Mouse (Mus musculus): ENCODE measurements around the gene Kif1bp.

Kif1bp gene

DNA sequence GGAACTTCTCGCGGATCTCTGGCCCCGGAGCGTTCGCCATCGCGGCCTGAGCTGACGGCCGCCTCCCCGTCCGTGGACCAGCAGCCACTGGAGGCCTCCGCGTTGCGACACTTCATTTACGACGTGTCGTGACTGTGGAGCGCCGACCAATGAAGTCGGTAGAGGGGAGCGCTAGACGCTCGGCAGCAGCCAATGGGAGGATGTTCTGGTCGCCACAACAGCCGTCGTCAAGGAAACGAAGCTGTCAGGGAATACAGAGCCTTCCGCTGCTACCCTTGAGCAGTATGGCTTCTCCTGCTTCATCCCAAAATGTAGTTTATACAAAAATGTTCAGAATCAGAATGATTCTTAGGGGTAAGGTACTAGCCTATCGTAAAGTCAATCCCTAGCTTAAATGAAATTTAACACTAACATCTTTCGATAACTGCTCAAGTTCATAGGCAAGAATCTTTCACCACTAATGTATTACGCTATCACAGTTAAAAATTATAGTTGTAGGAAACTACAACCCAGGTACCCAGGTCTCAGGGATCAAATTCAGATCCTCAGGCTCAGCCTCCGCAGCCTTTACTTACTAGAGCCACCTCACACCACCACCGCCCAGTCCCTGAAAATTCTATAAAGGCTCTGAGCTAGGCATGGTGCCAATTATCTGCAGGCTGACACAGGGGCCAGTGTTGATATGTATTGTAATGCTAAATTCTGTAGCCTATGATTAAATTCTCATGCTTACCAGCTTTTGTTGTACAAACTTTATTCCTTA is at the start of gene Kif1bp:
Gene Kif1bp, minus strand, starts transcription at position 120 of the 763 bp plus-strand sequence.
- WGBS, result 3% methylated on average over 33 of the region's 33 CpGs

- WGBS, result 92% methylated on average over 3 of the region's 3 CpGs
These were observed 25.9 kb upstream of the Kif1bp start for GRCm38 (mm10) chr10:62604161-62604560.

- 88% methylated on average over 12 of the region's 12 CpGs for WGBS
These were observed 25.2 kb upstream of the Kif1bp start for GRCm38 (mm10) chr10:62603233-62604030.

GRCm38 (mm10) chr10:62602177-62603040 is 24.2 kb upstream of the Kif1bp start, which contains the start of gene Ddx21:
Gene Ddx21 (minus strand): TSS chr10:62602281.
- WGBS, result 3% methylated on average over 53 of the region's 53 CpGs

DNA sequence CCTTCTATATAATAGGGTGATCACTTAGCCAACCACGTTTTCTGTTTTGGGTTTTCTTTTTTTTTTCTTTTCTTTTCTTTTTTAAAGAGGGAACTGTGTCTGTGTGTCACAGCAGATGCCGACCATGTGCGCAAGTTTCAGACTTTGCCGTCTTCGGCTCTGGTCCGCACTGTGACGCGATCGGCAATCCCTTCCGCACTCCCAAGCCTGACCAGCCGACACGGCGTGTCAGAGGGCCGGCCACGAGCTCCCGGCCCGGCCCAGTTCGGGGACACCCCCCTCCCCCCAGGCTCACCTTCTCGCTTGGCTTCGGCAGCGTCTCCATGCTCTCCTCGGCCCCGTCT is 23.5 kb upstream of the Kif1bp start:
- 1% methylated on average over 23 of the region's 23 CpGs for WGBS

GRCm38 (mm10) chr10:62601053-62601791 is 23.0 kb upstream of the Kif1bp start:
- WGBS, result 11% methylated on average over 20 of the region's 20 CpGs

GRCm38 (mm10) chr10:62600056-62600455 is 21.8 kb upstream of the Kif1bp start:
- WGBS, result 83% methylated on average over 6 of the region's 6 CpGs

GRCm38 (mm10) chr10:62599311-62599710 is 21.1 kb upstream of the Kif1bp start:
- 96% methylated on average over 3 of the region's 3 CpGs for WGBS

GRCm38 (mm10) chr10:62592496-62592895 is 14.2 kb upstream of the Kif1bp start:
- WGBS, result 55% methylated on average over 7 of the region's 7 CpGs

- WGBS, result 7% methylated on average over 6 of the region's 6 CpGs
These were observed 11.9 kb upstream of the Kif1bp start for GRCm38 (mm10) chr10:62590200-62590599.

DNA sequence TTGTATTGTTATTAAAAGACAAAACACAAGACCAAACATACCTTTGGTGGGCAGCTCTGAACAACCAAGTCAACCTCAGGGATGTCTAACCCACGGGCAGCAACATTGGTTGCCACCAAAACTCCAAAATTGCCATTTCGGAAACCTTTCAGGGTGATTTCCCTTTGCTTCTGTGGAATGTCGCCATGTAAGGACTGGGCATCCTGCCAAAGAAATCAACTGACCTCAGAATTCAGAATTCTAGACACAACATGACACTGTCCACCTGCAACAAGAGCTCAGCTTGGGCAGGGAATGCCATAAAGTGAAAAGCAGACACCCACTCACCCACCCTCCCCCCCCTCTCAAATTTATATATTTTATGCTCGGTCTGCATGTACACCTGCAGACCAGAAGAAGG is 10.4 kb upstream of the Kif1bp start:
- WGBS, result 56% methylated on average over 4 of the region's 4 CpGs

- 95% methylated on average over 1 of the region's 1 CpGs for WGBS
These were observed 5.0 kb upstream of the Kif1bp start for GRCm38 (mm10) chr10:62583245-62583644.

DNA sequence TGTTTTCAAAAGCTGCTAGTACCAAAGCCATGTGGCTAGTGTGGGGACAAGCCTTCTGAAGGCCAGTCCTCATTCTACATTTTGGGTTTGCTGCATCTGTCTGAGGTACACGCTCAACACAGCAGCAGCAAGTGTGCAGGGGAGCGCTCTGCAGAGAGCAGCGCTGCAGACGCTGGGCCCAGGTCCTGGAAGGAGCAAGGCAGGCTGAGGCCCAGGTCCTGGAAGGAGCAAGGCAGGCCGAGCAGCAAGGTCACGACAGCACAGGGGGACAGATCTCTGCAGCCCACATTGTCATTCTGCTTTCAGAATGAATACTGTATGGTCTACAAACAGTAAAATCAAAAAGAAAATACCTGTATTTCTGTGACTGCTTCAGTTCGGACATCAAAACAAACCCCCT is 4.4 kb upstream of the Kif1bp start:
- WGBS, result 75% methylated on average over 7 of the region's 7 CpGs

DNA sequence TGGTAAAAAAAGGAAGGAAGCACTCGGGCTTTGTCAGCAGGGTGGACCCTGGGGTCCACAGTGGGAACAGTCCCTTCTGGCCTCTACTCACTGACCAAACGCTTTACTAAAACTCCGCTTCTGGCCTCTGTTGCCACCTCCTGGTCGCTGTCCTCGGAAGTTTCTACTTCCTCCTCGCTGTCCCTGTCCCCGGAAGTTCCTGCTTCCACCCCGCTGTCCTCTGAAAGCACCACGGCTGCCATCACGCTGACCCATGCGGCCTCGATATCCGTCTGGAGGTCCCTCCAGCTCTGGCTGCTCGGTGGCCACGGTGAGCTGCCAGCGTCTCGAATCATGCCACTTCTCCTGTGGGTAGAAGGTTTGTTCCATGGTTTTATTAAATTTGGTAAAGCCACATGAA is 4.0 kb upstream of the Kif1bp start:
- 86% methylated on average over 17 of the region's 17 CpGs for WGBS

DNA sequence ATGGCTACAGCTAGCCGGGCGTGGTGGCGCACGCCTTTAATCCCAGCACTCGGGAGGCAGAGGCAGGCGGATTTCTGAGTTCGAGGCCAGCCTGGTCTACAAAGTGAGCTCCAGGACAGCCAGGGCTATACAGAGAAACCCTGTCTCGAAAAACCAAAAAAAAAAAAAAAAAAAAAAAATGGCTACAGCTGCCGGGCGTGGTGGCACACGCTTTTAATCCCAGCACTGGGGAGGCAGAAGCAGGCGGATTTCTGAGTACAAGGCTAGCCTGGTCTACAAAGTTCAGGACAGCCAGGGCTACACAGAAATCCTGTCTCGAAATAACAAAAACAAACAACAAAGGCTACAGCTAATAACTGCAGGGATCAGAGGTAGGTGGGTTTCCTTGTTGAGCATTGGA is 872 bp upstream of the Kif1bp start:
- whole genome bisulfite sequencing, result 73% methylated on average over 12 of the region's 13 CpGs

DNA sequence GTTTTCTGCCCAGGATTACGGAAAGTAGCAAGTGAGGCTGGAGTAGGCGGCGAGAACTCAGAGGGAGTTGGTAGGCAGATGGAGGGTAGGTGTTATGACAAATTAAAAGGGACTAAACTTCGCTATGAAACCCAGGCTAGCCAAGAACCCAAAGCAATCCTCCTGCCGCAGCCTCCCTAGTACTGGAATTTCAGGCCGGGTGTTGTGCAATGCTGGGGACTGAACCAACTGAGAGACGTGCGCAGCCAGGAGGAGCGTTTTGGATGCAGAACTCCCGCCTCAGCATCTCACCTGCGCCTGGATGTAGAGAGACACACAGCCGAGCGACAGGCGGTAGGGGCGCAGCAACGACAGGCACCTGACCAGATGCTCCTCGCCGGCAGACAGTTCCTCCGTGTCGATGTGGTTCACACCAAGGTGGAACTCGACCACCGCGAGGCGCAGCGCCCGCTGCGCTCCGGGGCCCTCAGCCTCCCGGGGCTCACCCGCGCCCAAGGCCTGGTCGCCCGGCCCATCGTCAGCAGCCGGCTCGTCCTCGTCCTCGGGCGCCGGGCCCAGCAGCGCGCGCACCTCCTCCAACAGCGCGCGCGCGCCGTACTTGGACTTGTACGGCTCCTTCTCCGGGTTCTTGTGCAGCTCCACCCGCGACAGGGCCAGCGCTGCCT is 452 bp downstream of the Kif1bp start:
- under 1% methylated on average over 54 of the region's 54 CpGs for WGBS

- 84% methylated on average over 13 of the region's 13 CpGs for WGBS
These were observed 3.3 kb downstream of the Kif1bp start for GRCm38 (mm10) chr10:62575001-62575400.

DNA sequence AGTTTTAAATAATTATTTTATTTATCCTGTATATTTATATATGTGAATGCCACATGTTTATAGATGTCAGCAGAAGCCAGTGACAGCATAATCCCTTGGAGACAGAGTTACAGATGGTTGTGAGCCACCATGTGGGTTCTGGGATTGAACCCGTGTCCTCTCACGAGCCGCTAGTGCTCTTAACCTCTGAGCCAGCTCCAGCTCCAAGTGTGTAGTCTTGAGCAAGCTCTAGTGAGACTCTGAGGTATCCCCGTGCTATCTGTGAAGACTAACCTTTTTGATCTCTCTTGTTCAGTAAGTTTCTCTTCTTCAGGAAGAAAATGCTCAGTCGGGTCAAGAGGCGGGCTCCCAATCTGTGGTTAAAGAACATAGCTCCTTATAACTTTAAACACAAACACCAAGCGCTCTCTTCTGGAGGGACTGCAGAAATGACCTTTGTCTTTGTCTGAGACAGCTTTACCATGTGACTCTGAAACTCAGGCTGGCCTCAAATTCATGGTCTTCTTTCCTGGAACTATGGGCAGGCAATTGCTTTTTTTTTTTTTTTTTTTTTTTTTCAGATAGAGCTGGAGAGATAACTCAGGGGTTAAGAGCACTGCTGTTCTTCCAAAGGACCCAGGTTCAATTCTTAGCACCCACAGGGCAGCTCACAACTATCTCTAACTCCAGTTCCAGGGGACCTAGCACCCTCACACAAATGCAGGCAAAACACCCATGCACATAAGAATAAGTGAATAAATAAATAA is 8.0 kb downstream of the Kif1bp start:
- WGBS, result 93% methylated on average over 7 of the region's 7 CpGs

DNA sequence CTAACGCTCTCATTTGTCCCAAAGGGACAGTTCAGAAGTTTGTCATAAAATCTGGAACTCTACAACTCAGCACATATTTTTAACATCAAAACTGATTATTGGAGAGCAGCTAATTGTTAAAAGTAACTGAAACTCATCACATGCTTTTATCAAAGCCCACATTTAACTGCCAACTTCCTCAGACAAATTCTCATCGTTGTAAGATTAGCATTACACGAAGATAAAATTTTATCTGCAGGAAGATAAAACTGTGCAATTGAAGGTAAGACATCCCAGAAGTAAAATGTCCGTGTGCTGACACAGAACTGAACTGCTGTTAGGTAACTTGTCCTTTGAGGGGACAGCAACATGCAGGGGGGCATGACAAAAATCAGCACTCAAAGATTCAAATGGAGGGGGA is 9.4 kb downstream of the Kif1bp start:
- 82% methylated on average over 4 of the region's 4 CpGs for WGBS

DNA sequence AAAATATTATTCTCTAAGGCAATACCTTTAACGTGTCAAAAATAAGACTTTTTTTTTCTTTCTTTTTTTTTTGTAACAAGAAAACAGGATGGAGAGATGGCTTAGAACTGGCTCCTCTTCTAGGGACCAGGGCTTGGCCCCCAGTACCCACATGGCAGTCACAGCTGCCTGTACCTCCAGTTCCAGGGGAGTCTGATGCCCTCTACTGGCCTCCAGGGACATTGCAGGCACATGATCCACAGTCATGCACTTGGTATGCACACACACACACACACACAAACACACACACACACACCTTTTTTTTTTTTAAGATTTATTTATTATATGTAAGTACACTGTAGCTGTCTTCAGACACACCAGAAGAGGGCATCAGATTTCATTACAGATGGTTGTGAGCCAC is 20.5 kb downstream of the Kif1bp start:
- 83% methylated on average over 1 of the region's 1 CpGs for WGBS

Measured in cerebral cortex, adult 2 months (tissue).